Mouse (Mus musculus): ENCODE measurements at regions not wholly inside any gene's neighbourhood (a gene's known extent, or its start where the extent isn't known, plus 50 kb on each side); places are given as distances from the start of the nearest gene placed in this dataset.
A peak's percentile ranks its signal among the peaks of the same experiment; 100 is the strongest.

GRCm38 (mm10) chr9:46504133-46504416 is 184.3 kb upstream of the 4931429L15Rik start:
- Histone ChIP-seq H3K27me3 (replicated peaks; ENCODE audit: control insufficient read depth, insufficient read depth, low read length) (no peaks in the 10 kb centered on the region), H3K27ac (ENCODE audit: low read length) (no peak overlapping the region), H3K4me2 (ENCODE audit: low read depth, low read length) (no peak overlapping the region), H3K4me3 (ENCODE audit: low read length) (no peak overlapping the region), H3K9me3 (ENCODE audit: control insufficient read depth, low read length) (no peaks in the 10 kb centered on the region), H3K4me1 (ENCODE audit: control insufficient read depth, insufficient read depth, low read length) (no peaks in the 10 kb centered on the region), H3K36me3 (ENCODE audit: control insufficient read depth, insufficient read depth, low read length) (no peaks in the 10 kb centered on the region), H3K9ac (ENCODE audit: low read depth, low read length) (no peak overlapping the region)
- 70% methylated on average over 3 of the region's 3 CpGs for whole genome bisulfite sequencing
- no peak for ATAC-seq

GRCm38 (mm10) chr9:46503321-46504132 is 183.7 kb upstream of the 4931429L15Rik start:
- Histone ChIP-seq H3K4me3 (ENCODE audit: low read length) (no peak overlapping the region), H3K4me1 (ENCODE audit: control insufficient read depth, insufficient read depth, low read length) (no peaks in the 10 kb centered on the region), H3K9ac (ENCODE audit: low read depth, low read length) (no peak overlapping the region), H3K9me3 (ENCODE audit: control insufficient read depth, low read length) (no peaks in the 10 kb centered on the region), H3K27me3 (replicated peaks; ENCODE audit: control insufficient read depth, insufficient read depth, low read length) (no peaks in the 10 kb centered on the region), H3K27ac (ENCODE audit: low read length) (no peak overlapping the region), H3K4me2 (ENCODE audit: low read depth, low read length) (no peak overlapping the region), H3K36me3 (ENCODE audit: control insufficient read depth, insufficient read depth, low read length) (no peaks in the 10 kb centered on the region)
- ATAC-seq = no peak
- WGBS = 76% methylated on average over 8 of the region's 8 CpGs

DNA sequence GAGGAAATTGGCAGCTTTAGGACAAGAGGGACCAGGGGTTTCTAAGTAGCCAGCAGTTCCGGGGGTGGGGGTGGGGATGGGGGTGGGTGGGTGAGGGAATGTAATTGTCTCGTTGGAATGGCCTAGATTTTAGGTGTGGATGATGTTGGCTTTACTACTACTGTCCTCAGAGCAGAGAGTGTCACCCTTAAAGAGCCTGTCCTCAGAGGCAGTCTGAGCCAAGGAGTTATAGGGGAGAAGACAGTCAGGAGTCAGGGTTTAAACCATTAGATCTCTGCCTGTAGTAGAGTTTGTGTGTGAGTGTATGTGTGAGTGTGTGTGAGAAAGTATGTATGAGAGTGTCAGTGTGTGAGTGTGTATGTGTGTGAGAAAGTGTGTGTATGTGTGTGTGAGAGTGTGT is 179.6 kb upstream of the 4931429L15Rik start:
- no peak overlapping the region for H3K9ac ChIP-seq (ENCODE audit: low read depth, low read length)
- WGBS = 26% methylated on average over 2 of the region's 2 CpGs
- H3K36me3 ChIP-seq (ENCODE audit: control insufficient read depth, insufficient read depth, low read length) = no peaks in the 10 kb centered on the region
- H3K27me3 ChIP-seq (replicated peaks; ENCODE audit: control insufficient read depth, insufficient read depth, low read length) = no peaks in the 10 kb centered on the region
- no peak for ATAC-seq
- no peak overlapping the region for H3K27ac ChIP-seq (ENCODE audit: low read length)
- H3K4me2 ChIP-seq (ENCODE audit: low read depth, low read length) = no peak overlapping the region
- H3K4me3 ChIP-seq (ENCODE audit: low read length) = no peak overlapping the region
- no peaks in the 10 kb centered on the region for H3K4me1 ChIP-seq (ENCODE audit: control insufficient read depth, insufficient read depth, low read length)
- H3K9me3 ChIP-seq (ENCODE audit: control insufficient read depth, low read length) = no peaks in the 10 kb centered on the region

DNA sequence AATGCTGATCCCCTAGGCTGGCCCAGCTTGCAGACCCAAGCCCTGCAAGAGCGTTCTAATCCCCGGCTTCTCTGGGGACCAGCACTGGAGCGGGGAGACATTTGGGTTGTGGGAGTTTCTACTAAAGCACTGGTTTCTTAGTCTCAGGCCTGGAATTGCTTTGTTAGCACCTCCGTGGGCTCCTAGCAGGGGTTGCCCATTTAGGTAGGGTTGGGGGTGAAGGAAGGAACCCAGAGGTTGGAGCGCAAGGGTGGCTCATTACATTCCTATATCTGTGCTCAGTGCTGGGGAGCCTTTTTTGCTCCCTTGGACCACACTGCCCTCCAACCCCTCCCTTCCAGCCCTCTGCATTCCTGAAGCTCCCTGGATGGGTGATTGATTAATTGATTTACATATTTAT is 179.1 kb upstream of the 4931429L15Rik start:
- no peaks in the 10 kb centered on the region for H3K36me3 ChIP-seq (ENCODE audit: control insufficient read depth, insufficient read depth, low read length)
- ATAC-seq = no peak
- 60% methylated on average over 5 of the region's 5 CpGs for WGBS
- no peak overlapping the region for H3K4me2 ChIP-seq (ENCODE audit: low read depth, low read length)
- no peak overlapping the region for H3K9ac ChIP-seq (ENCODE audit: low read depth, low read length)
- no peak overlapping the region for H3K27ac ChIP-seq (ENCODE audit: low read length)
- no peaks in the 10 kb centered on the region for H3K27me3 ChIP-seq (replicated peaks; ENCODE audit: control insufficient read depth, insufficient read depth, low read length)
- H3K4me3 ChIP-seq (ENCODE audit: low read length) = no peak overlapping the region
- H3K9me3 ChIP-seq (ENCODE audit: control insufficient read depth, low read length) = no peaks in the 10 kb centered on the region
- H3K4me1 ChIP-seq (ENCODE audit: control insufficient read depth, insufficient read depth, low read length) = no peaks in the 10 kb centered on the region

- Histone ChIP-seq H3K4me2 (ENCODE audit: low read depth, low read length) (no peak overlapping the region), H3K9me3 (ENCODE audit: control insufficient read depth, low read length) (no peaks in the 10 kb centered on the region), H3K36me3 (ENCODE audit: control insufficient read depth, insufficient read depth, low read length) (no peaks in the 10 kb centered on the region), H3K4me1 (ENCODE audit: control insufficient read depth, insufficient read depth, low read length) (no peaks in the 10 kb centered on the region), H3K27me3 (replicated peaks; ENCODE audit: control insufficient read depth, insufficient read depth, low read length) (no peaks in the 10 kb centered on the region), H3K4me3 (ENCODE audit: low read length) (no peak overlapping the region), H3K9ac (ENCODE audit: low read depth, low read length) (no peak overlapping the region), H3K27ac (ENCODE audit: low read length) (no peak overlapping the region)
- WGBS = 58% methylated on average over 6 of the region's 6 CpGs
- ATAC-seq = no peak
These were observed 175.5 kb upstream of the 4931429L15Rik start for GRCm38 (mm10) chr9:46495276-46495675.

DNA sequence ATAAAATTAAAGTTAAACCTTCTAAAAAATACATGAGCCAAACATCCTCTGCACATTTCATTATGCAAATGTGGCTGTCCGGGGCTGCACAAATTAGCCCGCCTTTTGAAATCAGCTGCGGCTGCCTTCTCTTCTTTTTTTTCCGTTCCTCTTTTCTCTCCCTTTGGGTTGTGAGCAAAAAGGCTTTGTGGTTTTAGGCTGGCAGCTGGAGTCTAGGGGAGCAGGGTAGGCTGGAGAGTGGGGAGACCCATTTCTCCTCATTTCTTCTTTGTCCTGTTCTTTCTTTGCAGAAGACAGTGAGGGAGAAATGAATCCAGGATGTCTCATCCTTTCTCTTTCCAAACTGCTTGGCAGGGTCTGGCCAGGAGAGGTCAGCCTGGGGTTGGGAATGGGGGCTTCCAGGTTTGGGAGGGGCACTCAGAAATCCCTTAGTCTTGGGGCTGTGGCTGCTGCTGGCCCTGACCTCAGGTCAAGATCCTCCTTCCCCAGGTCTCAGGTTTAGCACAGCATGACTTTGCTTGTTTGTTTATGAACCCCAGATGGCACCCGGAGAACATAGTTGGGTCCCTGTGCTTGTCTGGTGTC is 163.2 kb upstream of the 4931429L15Rik start:
- Histone ChIP-seq H3K36me3 (ENCODE audit: control insufficient read depth, insufficient read depth, low read length) (no peaks in the 10 kb centered on the region), H3K27ac (ENCODE audit: low read length) (no peak overlapping the region), H3K4me2 (ENCODE audit: low read depth, low read length) (no peak overlapping the region), H3K27me3 (replicated peaks; ENCODE audit: control insufficient read depth, insufficient read depth, low read length) (no peaks in the 10 kb centered on the region), H3K9ac (ENCODE audit: low read depth, low read length) (no peak overlapping the region), H3K4me1 (ENCODE audit: control insufficient read depth, insufficient read depth, low read length) (peaks cover 8% of the 10 kb centered on the region), H3K4me3 (ENCODE audit: low read length) (no peak overlapping the region), H3K9me3 (ENCODE audit: control insufficient read depth, low read length) (no peaks in the 10 kb centered on the region)
- 71% methylated on average over 5 of the region's 5 CpGs for WGBS
- ATAC-seq = no peak

DNA sequence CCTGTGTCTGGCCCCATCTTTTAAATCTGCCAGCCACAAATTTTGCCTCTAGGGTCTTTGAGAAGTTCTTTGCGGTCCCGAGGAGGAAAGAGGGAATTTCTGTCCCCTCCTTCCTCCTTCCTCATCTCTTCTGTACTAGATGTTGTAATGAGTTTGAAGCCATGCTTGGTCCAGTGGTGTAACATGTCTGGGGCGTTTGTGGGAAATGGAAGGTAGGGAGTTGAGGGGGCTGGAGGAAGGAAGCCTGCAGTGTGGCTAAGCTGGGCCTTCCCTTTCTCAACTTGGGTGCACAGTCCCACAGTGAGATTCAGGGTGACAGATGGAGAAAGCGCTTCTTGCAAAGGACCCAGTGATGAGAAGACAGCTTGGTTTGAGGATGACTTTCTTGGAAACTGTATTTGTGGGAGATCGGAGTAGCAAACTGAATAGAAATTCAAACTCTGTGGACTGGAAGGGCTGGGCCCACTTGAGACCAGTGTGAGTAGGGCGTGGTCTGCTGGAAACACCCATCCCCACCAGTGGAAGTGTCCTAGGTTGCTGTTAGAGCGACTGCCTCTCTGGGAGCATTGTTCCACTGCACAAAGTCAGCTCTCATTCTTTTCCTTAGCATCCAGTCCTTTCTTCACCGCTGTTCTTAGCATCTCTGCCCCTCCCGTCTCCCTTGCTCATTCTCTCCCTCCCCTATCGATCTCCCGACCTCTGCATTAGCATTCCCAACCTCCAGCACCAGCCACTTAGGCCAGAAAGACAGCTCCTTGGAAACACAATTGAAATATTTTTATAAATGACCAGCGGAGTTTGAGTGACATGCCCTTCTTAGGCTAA is 162.5 kb upstream of the 4931429L15Rik start:
- WGBS = 58% methylated on average over 12 of the region's 12 CpGs
- Histone ChIP-seq H3K36me3 (ENCODE audit: control insufficient read depth, insufficient read depth, low read length) (no peaks in the 10 kb centered on the region), H3K9ac (ENCODE audit: low read depth, low read length) (no peak overlapping the region), H3K4me3 (ENCODE audit: low read length) (no peak overlapping the region), H3K9me3 (ENCODE audit: control insufficient read depth, low read length) (no peaks in the 10 kb centered on the region), H3K27me3 (replicated peaks; ENCODE audit: control insufficient read depth, insufficient read depth, low read length) (no peaks in the 10 kb centered on the region), H3K4me1 (ENCODE audit: control insufficient read depth, insufficient read depth, low read length) (peaks cover 8% of the 10 kb centered on the region), H3K27ac (ENCODE audit: low read length) (no peak overlapping the region), H3K4me2 (ENCODE audit: low read depth, low read length) (no peak overlapping the region)
- ATAC-seq = no peak

DNA sequence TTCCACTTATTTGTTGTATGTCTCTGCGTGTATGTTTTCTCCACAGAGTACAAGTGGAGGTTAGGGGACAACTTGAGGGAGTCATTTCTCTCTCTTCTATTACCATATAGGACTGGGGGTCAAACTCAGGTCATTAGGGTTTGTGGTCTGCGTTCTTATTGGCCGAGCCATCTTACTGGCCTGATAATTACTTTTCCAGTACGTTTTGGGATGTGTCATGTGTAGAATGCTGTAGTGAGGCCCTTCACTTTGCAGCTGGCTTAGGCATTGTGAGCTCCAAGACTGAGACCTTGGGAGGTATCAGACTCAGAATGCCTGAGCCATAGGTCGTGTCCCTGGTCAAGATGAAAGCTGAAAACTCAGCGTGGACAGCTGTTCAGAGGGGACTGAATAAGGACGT is 161.7 kb upstream of the 4931429L15Rik start:
- ATAC-seq = no peak
- Histone ChIP-seq H3K4me2 (ENCODE audit: low read depth, low read length) (no peak overlapping the region), H3K27me3 (replicated peaks; ENCODE audit: control insufficient read depth, insufficient read depth, low read length) (no peaks in the 10 kb centered on the region), H3K9ac (ENCODE audit: low read depth, low read length) (no peak overlapping the region), H3K9me3 (ENCODE audit: control insufficient read depth, low read length) (no peaks in the 10 kb centered on the region), H3K4me3 (ENCODE audit: low read length) (no peak overlapping the region), H3K36me3 (ENCODE audit: control insufficient read depth, insufficient read depth, low read length) (no peaks in the 10 kb centered on the region), H3K27ac (ENCODE audit: low read length) (no peak overlapping the region), H3K4me1 (ENCODE audit: control insufficient read depth, insufficient read depth, low read length) (peaks cover 8% of the 10 kb centered on the region)
- WGBS = 65% methylated on average over 7 of the region's 7 CpGs

DNA sequence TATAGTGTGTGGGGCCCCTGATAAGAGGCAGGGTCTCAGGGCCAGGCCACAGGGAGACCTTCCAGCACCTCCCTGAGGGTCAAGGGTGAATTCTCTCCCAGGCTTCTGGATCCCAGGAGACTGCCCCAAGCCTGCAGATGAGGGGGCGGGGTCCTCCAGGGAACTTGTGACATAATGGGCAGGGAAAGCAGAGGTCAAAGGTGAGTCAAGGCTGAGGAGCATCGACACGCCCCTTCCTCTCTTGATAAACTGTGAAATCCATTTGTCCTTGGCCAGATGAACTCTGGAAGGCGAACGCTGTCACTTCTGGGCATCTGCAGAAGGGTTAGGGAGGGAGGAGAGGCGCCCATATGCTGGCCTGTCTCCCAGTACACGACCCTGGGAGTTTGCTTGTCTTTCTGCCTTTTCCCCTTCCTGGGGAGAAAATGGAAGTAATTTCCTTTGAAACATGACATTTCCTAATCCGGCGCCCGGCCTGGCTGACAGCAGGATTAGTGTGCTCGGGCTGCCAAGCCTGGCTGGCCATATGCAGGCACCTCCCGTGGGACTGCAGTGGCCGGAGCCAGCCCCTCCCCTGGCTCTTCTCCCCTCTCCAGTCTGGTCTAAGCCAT is 160.4 kb upstream of the 4931429L15Rik start:
- Histone ChIP-seq H3K4me3 (ENCODE audit: low read length) (no peak overlapping the region), H3K4me1 (ENCODE audit: control insufficient read depth, insufficient read depth, low read length) (peaks cover 8% of the 10 kb centered on the region), H3K4me2 (ENCODE audit: low read depth, low read length) (peak overlapping the region; percentile 33), H3K36me3 (ENCODE audit: control insufficient read depth, insufficient read depth, low read length) (no peaks in the 10 kb centered on the region), H3K9ac (ENCODE audit: low read depth, low read length) (no peak overlapping the region), H3K27me3 (replicated peaks; ENCODE audit: control insufficient read depth, insufficient read depth, low read length) (no peaks in the 10 kb centered on the region), H3K27ac (ENCODE audit: low read length) (no peak overlapping the region), H3K9me3 (ENCODE audit: control insufficient read depth, low read length) (no peaks in the 10 kb centered on the region)
- WGBS = 4% methylated on average over 13 of the region's 13 CpGs
- ATAC-seq = peak; percentile 68

Data from intestine, embryonic 16.5 days (tissue).